Mouse (Mus musculus): Measurements from ENCODE around the gene Tepsin. TPM values are rescaled to one million over a fixed set of nuclear protein-coding genes. Genes with fewer than 3 reads are reported as not detected.

The Tepsin gene
- polyA plus RNA-seq, 1 experiment from 2014 or later: 24.8 TPM

GRCm38 (mm10) chr11:120041191-120042123, 57.1 kb downstream of the Tepsin start:
- H3K9ac ChIP-seq (ENCODE audit: low read length): no peak overlapping the region
- 72% methylated on average over 13 of the region's 13 CpGs for WGBS
- DNase-seq (ENCODE audit: low spot score) (no peak), ATAC-seq (replicated peaks; ENCODE audit: low FRiP score) (no peak)
- H3K4me2 ChIP-seq (ENCODE audit: low read depth, low read length, severe bottlenecking): no peak overlapping the region
- H3K27ac ChIP-seq (ENCODE audit: low read depth, low read length): no peak overlapping the region
- H3K4me1 ChIP-seq (replicated peaks; ENCODE audit: control insufficient read depth, insufficient read depth, low read length): peaks cover 8% of the 10 kb centered on the region
- no peaks in the 10 kb centered on the region for H3K36me3 ChIP-seq (ENCODE audit: control insufficient read depth, insufficient read depth, low read length)
- no peaks in the 10 kb centered on the region; the same call in 1 of the 2 replicates for H3K27me3 ChIP-seq (ENCODE audit: control insufficient read depth, insufficient read depth, low read length)
- no peak overlapping the region for H3K4me3 ChIP-seq (ENCODE audit: low read depth, low read length)
- H3K9me3 ChIP-seq (ENCODE audit: control insufficient read depth, low read length): no peaks in the 10 kb centered on the region

Small RNA genes within 50 kb of the gene (microRNA-seq; reads per million reads assigned to microRNA genes)
- not detected for gene Gm25948 (ENCODE audit: insufficient number of aligned reads)

Other genes with a start within 250 kb of the Tepsin start
- gene Chmp6, start 185.3 kb downstream of the Tepsin start, polyA plus RNA-seq (2014; fragmentation: Nextera tagmentation; extraction: Ambion mirVana): 104 and 107 TPM in 2 replicates
- gene Baiap2, start 156.0 kb downstream of the Tepsin start, polyA plus RNA-seq (2014; fragmentation: Nextera tagmentation; extraction: Ambion mirVana): 10.4 and 12.1 TPM in 2 replicates
- 2.8 and 3.5 TPM in 2 replicates for gene Aatk, start 51.6 kb downstream of the Tepsin start, polyA plus RNA-seq (2014; fragmentation: Nextera tagmentation; extraction: Ambion mirVana)
- 50.1 and 51.9 TPM in 2 replicates for gene Cep131, start 11.9 kb downstream of the Tepsin start, polyA plus RNA-seq (2014; fragmentation: Nextera tagmentation; extraction: Ambion mirVana)
- gene Ndufaf8, start 197 bp upstream of the Tepsin start, polyA plus RNA-seq (2014; fragmentation: Nextera tagmentation; extraction: Ambion mirVana): 65.2 and 69.9 TPM in 2 replicates
- 58.3 and 68.2 TPM in 2 replicates for gene Slc38a10, start 52.6 kb upstream of the Tepsin start, polyA plus RNA-seq (2014; fragmentation: Nextera tagmentation; extraction: Ambion mirVana)
- gene Bahcc1, start 134.2 kb upstream of the Tepsin start, polyA plus RNA-seq (2014; fragmentation: Nextera tagmentation; extraction: Ambion mirVana): 25.2 and 30.3 TPM in 2 replicates
- gene Actg1, start 249.8 kb upstream of the Tepsin start, polyA plus RNA-seq (2014; fragmentation: Nextera tagmentation; extraction: Ambion mirVana): 2,808 and 3,088 TPM in 2 replicates

Measured in forebrain, embryonic 11.5 days (tissue).